Mouse (Mus musculus) small intestine, adult 2 months (tissue): ENCODE results near the gene Tmem107. TPM values are rescaled to one million over a fixed set of nuclear protein-coding genes. Genes with fewer than 3 reads are reported as not detected.

ENCODE experiments used
- H3K27ac ChIP-seq: fragments of 200-500 bp; 2 replicates; pipeline ENCODE4 v1.5.1; 2012; ENCODE audit warnings: low read depth, low read length, control low read depth, inconsistent platforms; ENCODE audit not compliant: insufficient read depth
- H3K27me3 ChIP-seq: fragments of 200-500 bp; 2 replicates; pipeline ENCODE4 v1.6.1; 2012; ENCODE audit warnings: mild to moderate bottlenecking, moderate library complexity, low read length, inconsistent platforms; ENCODE audit not compliant: control insufficient read depth, insufficient read depth
- H3K36me3 ChIP-seq: fragments of 200-500 bp; 2 replicates; pipeline ENCODE4 v1.6.1; 2012; ENCODE audit warnings: mild to moderate bottlenecking, low read length, control low read depth, inconsistent platforms; ENCODE audit not compliant: control insufficient read depth, insufficient read depth
- H3K4me1 ChIP-seq: fragments of 200-500 bp; 2 replicates; pipeline ENCODE4 v1.6.1; 2012; ENCODE audit warnings: low read length, inconsistent platforms, mixed read lengths; ENCODE audit not compliant: control insufficient read depth, insufficient read depth, insufficient read length
- H3K4me3 ChIP-seq: fragments of 200-500 bp; 2 replicates; pipeline ENCODE4 v1.5.1; 2012; ENCODE audit warnings: low read depth, mild to moderate bottlenecking, control low read depth, inconsistent platforms, low read length, moderate library complexity
- CTCF ChIP-seq: fragments of 200-500 bp; IDR thresholded peaks from 2 replicates; pipeline ENCODE4 v1.5.1; 2012; ENCODE audit warnings: low read depth, mild to moderate bottlenecking, control low read depth, inconsistent platforms, low read length, moderate library complexity, mixed read lengths; ENCODE audit not compliant: insufficient replicate concordance, insufficient read length; ENCODE audit errors: extremely low read depth
- POLR2A ChIP-seq: fragments of 200-500 bp; IDR thresholded peaks from 2 replicates; pipeline ENCODE4 v1.6.1; 2012; ENCODE audit warnings: low read depth, mild to moderate bottlenecking, control low read depth, inconsistent platforms, low read length, moderate library complexity
- WGBS: fragments of 180-500 bp; shearing (Covaris S2); methylation state at CpG from one replicate; pipeline ENCODE4 v1.1.7; 2018; 5-methylcytosine and 5-hydroxymethylcytosine counted together
- polyA plus RNA-seq: library from polyadenylated mRNA; depleted of rRNA; stranded (reverse); fragments of >200 nt; gene quantifications from 2 replicates; pipeline ENCODE4 v1.2.3, GENCODE M21; 2012

The Tmem107 gene
- polyA plus RNA-seq, 1 experiment = 12.8 TPM

- Histone ChIP-seq H3K27me3 (no peaks in the 10 kb centered on the region), H3K4me1 (peaks cover 16% of the 10 kb centered on the region; the same call in 1 of the 2 replicates), H3K27ac (no peak overlapping the region), H3K4me3 (no peak overlapping the region), H3K36me3 (no peaks in the 10 kb centered on the region)
- 67% methylated on average over 9 of the region's 9 CpGs for WGBS
- TF ChIP-seq POLR2A (no peak), CTCF (no peak)
Measured at GRCm38 (mm10) chr11:69075764-69076479, 5.3 kb downstream of the Tmem107 start.

GRCm38 (mm10) chr11:69076572-69076971, 6.0 kb downstream of the Tmem107 start:
- H3K27me3 ChIP-seq = no peaks in the 10 kb centered on the region
- no peak overlapping the region for H3K27ac ChIP-seq
- 79% methylated on average over 5 of the region's 5 CpGs for WGBS
- TF ChIP-seq POLR2A (no peak), CTCF (no peak)
- H3K4me1 ChIP-seq = peaks cover 11% of the 10 kb centered on the region; the same call in 1 of the 2 replicates
- H3K36me3 ChIP-seq = no peaks in the 10 kb centered on the region
- no peak overlapping the region for H3K4me3 ChIP-seq

GRCm38 (mm10) chr11:69077316-69077715, 6.7 kb downstream of the Tmem107 start:
- WGBS = 83% methylated on average over 9 of the region's 9 CpGs
- no peaks in the 10 kb centered on the region for H3K36me3 ChIP-seq
- no peak overlapping the region for H3K4me3 ChIP-seq
- H3K27ac ChIP-seq = no peak overlapping the region
- TF ChIP-seq POLR2A (no peak), CTCF (no peak)
- no peaks in the 10 kb centered on the region for H3K27me3 ChIP-seq
- peaks cover 11% of the 10 kb centered on the region; the same call in 1 of the 2 replicates for H3K4me1 ChIP-seq

GRCm38 (mm10) chr11:69078041-69078440, 7.4 kb downstream of the Tmem107 start:
- H3K27me3 ChIP-seq = no peaks in the 10 kb centered on the region
- TF ChIP-seq CTCF (no peak), POLR2A (no peak)
- no peak overlapping the region for H3K4me3 ChIP-seq
- no peak overlapping the region for H3K27ac ChIP-seq
- no peaks in the 10 kb centered on the region for H3K36me3 ChIP-seq
- H3K4me1 ChIP-seq = peaks cover 11% of the 10 kb centered on the region; the same call in 1 of the 2 replicates
- WGBS = 80% methylated on average over 6 of the region's 6 CpGs

GRCm38 (mm10) chr11:69078805-69079438, 8.3 kb downstream of the Tmem107 start:
- H3K36me3 ChIP-seq = no peaks in the 10 kb centered on the region
- H3K4me3 ChIP-seq = no peak overlapping the region
- H3K27me3 ChIP-seq = no peaks in the 10 kb centered on the region
- H3K27ac ChIP-seq = 0 out of 2 replicates have a peak overlapping the region, but pooled peaks have one; percentile 50
- peaks cover 11% of the 10 kb centered on the region; the same call in 1 of the 2 replicates for H3K4me1 ChIP-seq
- TF ChIP-seq CTCF = no peak
- no peak for TF ChIP-seq POLR2A
- 62% methylated on average over 5 of the region's 5 CpGs for WGBS

- Histone ChIP-seq H3K27ac (no peak overlapping the region), H3K36me3 (no peaks in the 10 kb centered on the region), H3K27me3 (no peaks in the 10 kb centered on the region), H3K4me1 (peaks cover 11% of the 10 kb centered on the region; the same call in 1 of the 2 replicates), H3K4me3 (no peak overlapping the region)
- 39% methylated on average over 15 of the region's 15 CpGs for WGBS
- TF ChIP-seq CTCF (no peak), POLR2A (no peak)
Measured at GRCm38 (mm10) chr11:69080102-69080854, 9.7 kb downstream of the Tmem107 start.
